Mouse (Mus musculus): Measurements from ENCODE around the gene Dis3l2.
A peak's percentile ranks its signal among the peaks of the same experiment; 100 is the strongest.

Gene Dis3l2

DNA sequence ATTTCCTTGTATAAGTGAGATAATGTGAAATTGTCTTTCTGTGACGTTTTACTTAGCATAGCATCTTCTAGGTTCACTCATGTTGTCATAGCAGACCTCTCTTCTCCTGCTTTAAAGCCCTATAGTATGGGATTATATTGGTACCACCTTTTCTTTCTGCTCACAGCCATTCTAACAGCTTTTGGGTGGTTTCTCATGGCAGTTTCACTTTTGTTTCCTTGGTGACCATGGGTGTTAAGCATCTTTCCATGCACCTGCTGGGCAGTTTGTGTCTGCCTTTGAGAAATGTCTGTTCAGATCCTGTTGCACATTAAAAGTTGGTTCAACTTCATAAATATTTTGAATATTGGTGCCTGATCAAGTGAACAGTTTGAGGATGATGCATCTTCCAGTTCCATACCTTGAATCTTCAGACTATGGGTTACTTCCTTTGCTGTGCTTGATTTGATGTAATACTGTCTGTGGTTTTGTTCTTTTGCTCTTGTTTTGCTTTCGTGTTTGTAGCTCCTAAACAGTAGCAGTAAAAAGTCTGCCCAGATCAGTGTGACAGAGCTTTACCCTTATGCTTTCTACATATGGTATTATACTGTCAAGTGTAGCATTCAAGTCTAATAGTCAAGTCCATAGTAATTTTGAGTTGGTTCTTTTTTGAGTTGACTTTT lies 29.7 kb downstream of the Dis3l2 start:
- peak; percentile 28 for DNase-seq (ENCODE audit: low read depth)

DNA sequence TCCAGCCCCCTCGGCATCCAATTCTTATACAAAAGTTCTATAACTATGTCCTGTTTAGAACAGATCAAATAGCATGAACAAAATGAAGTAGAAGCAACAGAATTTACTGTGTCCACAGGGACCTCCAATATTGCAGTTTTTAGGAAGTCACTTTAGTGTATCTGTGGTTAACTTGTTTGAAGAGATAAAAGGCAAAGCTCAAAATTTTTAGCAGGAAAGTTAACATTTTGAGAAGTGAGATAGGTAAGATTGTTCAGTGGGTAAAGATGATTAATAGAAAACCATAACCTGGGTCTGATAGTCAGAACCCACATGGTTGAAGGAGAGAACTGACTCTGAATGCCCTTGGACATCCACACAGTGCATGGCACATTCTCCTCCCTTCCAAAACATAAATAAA lies 32.8 kb downstream of the Dis3l2 start:
- no peak for DNase-seq (ENCODE audit: low read depth)

DNA sequence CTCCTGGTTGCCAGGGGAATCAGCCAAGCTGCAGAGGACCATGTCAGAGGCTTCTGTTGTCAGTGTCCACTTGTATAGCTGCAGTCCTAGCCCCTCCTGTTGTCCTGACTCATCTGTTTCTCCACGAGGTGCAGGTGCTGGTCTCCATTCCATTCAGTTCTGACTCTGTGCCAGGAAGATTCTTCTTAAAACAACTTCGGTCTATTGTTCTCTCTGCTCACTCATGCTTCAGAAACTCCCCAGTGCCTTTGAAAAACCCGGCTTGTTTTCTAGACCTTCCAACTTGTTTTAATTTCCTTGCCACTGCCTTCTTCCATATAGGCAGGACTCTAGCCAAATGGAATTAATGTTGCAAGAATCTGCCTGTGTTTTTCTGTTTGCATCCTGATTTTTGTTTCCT lies 39.3 kb downstream of the Dis3l2 start:
- no peak for DNase-seq (ENCODE audit: low read depth)

DNA sequence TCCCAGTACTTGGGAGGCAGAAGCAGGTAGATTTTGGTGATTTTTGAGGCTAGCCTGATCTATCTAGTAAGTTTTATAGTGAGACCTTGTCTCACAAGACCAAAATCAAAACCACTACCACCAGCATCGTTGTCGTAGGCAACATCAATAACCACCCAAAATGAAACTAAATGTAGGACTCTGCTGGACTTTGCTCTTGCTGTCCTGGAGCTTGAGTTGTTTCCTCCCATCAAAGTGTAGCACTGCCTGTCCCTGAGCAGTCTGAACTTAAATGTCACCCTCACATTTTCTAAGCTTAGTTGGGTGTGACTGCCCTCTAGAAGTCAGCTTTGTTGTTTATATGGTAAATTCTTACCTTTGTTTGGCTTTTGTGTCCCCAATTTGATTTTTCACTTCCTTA lies 43.4 kb downstream of the Dis3l2 start:
- DNase-seq (ENCODE audit: low read depth): no peak

DNA sequence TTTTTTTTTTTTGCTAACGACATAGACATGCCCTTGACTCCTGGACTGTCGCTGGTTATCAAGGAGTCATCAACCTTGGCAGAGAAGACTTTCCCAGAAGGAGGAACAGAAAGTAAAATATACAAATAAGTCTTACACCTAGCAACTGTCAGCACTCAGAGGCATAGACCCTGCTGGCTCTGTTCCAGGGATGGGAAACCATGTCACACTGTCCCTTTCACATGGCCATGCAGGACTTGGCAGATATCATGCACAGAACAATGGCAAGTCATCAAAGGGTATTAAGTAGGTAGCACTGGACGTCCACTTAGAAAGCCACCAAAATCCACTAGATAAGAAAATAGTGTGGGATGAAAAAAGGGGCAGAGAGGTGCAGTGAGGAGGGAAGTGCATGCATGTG lies 46.5 kb downstream of the Dis3l2 start:
- DNase-seq (ENCODE audit: low read depth): no peak

DNA sequence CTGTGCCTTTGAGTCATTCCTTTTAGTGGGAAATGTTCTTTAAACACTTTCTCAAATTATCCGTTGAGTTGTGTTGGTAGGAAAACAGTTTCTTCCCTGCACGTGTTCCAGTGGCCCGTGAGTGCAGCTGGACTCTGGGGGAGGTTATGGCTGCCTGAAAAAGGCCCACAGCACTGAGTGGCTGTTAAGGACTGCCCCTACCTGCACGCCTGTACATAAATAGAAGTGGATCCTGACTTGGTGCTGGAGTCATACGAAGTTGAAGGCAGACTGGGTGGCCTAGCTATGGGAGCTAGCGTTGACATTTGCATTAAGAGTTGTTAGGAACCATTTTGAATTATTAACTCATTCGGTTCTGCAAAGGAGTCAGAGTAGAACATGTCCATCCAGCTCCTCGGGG lies 49.8 kb downstream of the Dis3l2 start:
- DNase-seq (ENCODE audit: low read depth): no peak

DNA sequence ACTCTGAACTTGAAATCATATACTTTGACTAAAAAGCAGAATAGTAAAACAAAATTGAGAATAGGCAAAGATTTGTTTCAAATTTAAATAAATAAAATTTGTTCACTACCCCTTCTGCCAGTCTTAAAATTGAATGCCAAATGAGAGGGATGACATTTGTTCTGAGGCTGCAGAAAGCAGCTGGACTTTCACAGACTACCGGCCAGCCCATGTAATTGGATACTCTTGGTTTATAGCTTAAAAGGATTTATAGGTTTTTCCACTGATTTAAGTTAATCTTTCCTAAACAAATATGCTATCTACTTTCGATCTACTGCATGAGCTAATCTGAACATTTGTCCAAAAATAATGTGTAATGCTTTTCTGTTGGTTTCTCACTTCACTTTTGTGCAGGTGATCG lies 50.7 kb downstream of the Dis3l2 start:
- DNase-seq (ENCODE audit: low read depth): no peak

DNA sequence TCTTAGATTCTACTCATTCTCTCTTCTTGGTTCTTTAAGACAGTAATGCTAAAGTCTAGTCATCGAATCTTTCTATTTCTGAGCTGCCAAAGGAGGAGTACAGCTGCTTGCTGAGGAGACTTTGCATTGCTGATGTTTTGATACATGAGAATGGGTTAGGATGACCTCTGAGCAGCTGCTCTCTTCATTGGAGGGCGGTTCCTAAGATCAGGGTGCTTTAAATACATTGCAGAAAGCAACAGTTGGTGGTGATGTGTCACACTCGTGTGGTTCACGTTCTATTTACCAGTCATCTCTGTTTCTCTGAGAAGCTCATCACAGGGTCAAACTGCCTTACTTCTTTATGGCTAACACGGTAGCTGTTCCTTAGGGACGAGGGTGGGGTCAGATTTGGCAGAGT lies 54.5 kb downstream of the Dis3l2 start:
- no peak for DNase-seq (ENCODE audit: low read depth)

DNA sequence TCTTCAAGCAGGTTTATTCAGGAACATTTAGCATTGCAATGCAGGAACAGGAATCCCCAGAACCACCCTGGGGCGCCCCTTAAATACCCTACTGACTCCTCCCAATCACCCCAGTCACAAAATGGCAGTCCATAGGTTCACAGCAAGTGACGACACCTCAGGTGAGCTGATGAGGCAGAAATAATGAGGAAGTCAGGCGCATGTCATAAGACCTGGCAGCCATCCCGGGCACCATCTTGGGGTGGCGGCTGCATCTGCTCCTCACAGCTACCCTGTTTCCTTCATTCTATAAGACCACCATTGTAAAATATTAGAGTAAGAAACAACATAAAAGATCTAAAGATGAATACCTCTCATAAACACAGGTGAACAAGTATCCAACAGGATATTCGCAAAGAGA lies 58.6 kb downstream of the Dis3l2 start:
- no peak for DNase-seq (ENCODE audit: low read depth)

DNA sequence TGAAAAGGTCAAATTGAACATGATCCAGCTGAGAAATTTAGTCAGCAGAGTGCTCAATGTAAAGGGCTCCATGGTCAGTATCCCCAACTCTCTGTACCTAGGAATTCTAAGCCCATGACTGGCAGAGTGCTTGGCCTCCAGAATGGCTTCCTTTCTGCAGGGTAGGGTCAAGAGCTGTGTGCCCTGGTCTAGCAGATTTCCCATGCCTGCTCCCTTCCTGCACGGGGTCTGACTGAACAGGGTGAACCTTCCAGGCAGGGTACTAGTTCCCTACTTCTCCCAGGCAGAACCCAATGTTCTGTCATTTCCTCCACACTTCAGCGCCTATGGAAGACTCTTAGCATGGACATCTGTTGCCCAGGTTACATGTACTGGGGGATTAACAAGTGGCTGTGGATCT lies 97.6 kb downstream of the Dis3l2 start:
- DNase-seq (ENCODE audit: low read depth): no peak

DNA sequence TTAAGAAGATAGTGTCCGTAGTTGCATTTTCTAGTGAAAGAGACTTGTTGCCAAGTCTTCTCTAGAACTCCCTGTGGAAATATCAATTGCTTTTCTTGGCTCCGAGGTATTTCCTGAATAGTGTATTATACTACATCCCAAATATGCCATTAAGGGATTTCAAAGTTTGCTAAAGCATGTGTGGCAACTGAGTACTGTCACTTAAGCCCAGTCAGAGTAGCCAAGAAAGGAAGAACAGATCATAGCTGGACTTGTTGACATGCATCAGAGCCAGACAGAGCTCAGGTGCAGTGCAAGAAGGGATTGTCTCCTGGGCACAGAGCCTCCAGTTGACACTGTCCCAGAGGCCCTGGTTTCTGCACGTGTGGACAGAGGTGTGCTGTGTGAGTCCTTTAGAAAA lies 108.1 kb downstream of the Dis3l2 start:
- no peak for DNase-seq (ENCODE audit: low read depth)

DNA sequence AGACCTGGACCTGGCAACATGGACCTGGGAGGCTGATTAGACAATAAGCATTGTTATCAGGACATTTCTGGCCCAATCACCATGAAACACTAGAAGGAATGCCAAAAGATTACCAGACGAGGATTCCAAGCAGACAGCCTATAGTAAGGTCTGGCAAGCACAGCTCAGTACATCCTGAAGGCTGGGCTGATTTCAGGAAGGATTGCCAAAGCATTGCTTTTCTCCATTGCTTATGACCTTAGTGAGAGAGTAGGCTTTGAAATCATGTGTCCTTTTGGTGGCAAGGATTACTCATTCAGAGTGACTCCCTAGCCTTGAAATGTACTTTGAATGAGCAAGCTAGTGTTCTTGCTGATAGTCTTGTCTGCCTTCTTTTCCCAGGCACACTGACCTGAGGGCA lies 118.7 kb downstream of the Dis3l2 start:
- DNase-seq (ENCODE audit: low read depth): no peak

DNA sequence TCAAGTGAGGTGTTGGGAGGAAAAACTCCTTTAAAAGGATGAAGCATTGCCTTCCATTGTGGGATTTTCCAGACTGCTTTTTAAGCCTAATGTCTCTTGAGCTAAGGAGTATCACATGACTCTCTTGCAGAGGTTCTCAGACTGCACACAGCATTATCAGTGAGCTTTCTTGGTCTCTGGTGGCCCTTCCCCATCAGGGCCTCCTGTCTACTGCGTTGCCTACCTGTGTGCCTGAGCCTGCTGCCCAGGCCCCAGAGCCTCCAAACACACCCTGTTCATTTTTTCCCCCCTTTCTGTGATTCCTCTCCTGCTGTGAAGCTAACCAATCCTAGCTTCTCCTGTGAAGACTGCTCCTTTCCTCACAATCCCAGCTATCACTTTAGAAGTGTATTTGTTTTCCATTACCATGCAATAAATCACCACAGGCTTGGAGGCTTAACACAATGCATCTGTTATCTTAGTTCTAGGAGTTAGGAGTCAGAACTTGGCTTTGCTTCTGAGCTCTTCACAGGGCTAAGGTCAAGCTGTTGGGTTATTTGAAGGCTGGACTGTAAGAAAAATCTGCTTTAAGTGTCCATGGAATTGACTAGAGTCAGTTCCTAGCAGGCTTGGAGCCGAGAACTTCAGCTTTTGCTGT lies 130.9 kb downstream of the Dis3l2 start:
- DNase-seq (ENCODE audit: low read depth): no peak

DNA sequence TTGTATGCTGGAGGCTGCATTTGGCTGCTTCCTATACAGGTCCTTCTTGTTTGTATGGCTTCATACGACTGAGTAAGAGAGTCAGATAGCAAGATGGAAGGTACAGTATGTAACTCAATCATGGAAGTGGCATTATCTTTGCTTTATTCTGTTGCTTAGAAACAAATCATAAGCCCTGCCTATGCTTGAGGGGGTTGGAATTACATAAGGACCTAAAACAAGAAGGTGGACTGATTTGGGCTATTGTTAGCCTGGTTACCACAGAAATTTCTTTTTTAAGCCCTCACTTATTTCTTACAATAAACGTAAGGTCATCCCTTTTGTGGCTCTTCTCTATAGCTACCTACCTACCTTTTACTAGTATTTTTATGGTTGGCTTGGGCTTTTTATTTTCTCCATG lies 131.4 kb downstream of the Dis3l2 start:
- no peak for DNase-seq (ENCODE audit: low read depth)

DNA sequence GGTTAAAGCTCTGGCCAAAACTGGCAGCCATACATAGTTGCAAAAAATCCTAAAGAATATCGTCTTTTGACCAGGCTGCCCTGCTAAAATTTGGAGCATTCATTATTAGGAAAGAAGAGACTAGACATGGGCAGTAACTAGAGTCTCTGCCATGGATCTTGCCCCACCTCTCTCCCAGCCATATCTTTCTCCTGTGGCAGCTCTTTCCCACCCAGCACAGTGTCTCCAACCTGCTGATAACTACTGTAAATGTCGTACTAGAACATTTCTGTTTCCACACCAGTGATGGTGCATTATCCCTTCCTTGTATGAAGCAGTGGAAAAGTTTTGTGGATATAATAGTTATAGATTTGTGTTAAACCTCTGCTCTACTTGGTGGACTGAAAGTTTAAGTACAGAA lies 147.1 kb downstream of the Dis3l2 start:
- DNase-seq (ENCODE audit: low read depth): no peak

DNA sequence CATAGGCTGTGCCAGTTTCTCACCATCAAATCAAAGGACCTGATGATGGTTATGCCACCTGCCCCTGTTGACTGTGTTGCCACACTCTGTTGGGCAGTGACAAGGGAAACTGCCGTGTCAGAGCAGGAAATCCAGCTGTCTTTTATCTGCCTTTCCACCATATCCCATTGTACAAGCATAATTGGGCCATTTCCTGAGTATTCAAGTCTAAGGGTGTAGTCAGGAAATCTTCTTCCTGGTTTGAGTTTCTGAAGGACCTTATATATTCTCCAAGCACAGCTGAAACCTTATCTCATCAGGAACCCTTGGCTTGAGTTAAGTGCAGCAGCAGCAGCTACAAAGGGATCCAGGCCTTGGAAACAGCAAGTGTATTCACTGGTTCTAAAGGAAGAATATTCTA lies 155.3 kb downstream of the Dis3l2 start:
- no peak for DNase-seq (ENCODE audit: low read depth)

DNA sequence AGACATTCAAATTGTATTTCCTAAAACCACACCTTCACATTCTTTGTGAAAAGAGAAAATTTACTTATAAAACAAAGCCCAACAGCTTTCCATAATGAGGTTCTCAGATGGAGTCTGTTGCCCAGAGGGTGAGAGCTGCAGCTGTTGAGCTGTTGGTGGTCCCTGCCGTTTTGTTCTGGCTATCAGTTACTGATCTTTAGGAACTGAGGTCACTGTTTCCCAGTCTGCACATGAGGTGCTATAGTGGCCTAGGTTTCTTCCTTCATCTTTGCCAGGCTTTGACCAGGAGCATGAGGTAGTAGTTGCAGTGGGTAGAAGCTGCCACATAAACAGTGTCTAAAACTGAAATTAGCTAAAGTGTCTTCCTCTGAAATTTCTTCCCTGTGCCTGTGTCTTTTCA lies 155.8 kb downstream of the Dis3l2 start:
- DNase-seq (ENCODE audit: low read depth): no peak

DNA sequence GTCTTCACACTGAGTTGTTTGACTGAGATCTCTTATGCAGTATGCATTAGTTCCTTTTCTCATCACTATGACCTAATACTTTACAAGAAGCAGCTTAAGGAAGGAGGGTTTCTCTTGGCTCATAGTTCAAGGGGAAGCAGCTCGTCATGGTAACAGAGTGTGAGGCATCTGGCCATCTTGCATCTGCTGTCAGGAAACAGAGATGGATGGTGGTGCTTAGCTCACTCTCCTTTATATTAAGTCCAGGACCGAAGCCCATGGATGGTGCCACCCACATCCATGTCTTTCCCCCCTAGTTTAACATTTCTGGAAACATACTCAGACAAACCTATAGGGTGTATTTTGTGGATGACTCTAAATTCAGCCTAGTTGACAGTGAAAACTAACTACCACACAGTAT lies 170.1 kb downstream of the Dis3l2 start:
- no peak for DNase-seq (ENCODE audit: low read depth)

DNA sequence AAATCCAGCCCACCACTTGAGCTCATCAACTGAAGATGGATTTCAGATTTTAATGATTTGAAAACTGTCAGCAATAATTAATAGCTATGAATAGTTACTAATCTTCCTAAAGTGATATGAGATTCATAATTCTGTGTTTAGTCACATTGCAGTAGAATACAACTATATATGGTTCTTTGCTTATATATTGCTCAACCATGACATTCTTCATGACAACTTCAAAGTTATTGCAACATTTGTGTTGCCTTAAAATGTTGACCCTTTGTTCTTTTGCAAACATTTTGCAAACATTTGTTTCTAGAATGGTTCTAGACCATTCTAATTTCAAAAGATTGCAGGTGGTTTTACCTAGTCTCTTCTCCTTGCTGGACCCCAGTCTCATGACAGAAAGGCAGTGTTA lies 175.1 kb downstream of the Dis3l2 start:
- no peak for DNase-seq (ENCODE audit: low read depth)

DNA sequence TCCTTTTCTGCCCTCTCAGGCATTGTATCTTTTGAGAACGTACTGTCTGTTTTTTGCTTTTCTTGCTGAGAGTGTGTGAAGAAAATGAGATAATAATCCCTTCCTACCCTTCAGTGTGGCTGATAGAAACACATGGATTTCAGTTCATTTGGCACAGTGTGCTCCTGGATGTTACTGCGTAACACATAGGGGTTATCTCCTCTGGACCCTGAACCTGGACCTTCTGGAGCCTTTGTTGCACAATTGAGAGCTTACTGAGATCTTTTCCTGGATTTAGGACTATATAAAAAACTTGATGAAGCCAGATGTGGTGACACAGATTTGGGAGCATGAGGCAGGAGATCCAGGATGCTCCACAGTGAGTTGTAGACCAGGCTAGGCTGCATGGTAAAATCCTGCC lies 175.9 kb downstream of the Dis3l2 start:
- DNase-seq (ENCODE audit: low read depth): no peak

DNA sequence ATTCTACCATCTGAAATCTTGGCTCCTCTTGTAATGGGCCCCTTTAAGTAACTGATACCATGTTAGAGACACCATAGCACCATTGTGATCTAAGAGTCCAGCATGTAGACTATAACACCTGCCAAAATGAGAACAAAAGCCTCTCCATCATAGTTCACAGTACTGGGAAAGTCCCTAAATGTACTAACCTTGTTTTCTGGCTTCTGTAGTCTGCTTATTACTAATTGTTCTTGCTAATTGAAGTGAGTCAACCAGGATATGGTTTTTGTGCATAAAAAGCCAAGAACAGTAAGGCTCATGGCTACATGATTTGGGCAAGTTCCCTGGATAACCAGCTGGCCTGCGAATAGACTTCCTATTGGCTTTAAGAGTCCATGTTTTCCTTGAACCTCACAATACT lies 183.5 kb downstream of the Dis3l2 start:
- no peak for DNase-seq (ENCODE audit: low read depth)

DNA sequence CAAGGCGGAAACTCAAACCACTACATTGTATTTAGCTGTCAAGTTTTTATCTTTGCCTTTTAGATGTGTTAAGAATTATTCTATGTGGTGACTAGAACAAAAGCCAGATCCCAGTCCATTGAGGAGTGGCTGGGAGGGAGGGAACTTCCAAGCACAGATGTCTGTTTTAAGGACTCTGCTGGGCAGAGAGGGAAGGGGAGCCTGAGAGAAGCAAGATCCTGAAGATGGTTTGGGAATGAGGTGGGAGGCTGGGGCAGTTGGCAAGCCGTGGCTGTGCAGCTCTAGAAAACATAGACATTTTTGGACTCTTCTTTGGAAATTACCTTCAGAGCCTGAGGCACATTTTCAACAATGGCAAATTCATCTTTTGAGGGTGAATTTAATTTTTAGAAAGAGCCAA lies 208.9 kb downstream of the Dis3l2 start:
- no peak for DNase-seq (ENCODE audit: low read depth)

DNA sequence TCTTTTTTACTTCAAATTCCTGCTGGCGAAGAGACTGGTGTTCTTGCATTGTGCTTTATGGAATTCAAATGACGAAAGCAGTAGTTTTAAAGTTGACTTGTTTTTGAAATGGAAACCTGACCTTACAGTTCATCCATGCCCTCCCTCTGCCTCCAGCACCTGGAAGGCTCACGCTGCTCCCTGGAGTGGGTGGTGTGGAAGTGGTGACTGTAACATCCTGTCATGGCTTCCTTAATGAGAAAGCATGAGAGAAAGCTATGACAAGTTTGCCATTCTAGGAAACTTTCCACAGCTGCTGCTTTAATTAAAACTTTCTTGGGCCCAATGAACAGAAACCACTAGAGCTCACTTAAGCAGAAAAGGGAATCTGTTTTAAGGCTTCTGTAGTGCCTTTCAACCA lies 210.3 kb downstream of the Dis3l2 start:
- no peak for DNase-seq (ENCODE audit: low read depth)

DNA sequence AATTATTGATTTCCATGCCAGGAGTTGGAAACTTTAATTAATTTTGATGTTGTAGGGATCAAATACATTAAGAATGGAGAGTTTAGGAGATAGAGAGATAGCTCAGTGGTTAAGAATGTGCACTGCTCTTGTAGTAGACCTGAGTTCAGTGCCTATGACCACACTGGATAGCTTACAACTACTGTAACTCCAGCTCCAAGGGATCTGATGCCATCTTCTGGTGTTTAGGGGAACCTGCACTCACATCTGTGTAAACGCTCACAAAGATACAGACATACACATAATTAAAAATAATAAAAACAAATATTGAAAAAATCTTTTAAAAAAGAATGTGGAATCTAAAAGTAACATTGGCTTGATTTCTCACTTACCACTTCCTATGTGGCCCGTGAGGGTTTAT lies 211.1 kb downstream of the Dis3l2 start:
- no peak for DNase-seq (ENCODE audit: low read depth)
